28 mouse cellular contexts compared by ENCODE assay signal in genomic region chr9:29197046-29197445, GRCm38 (mm10).
DNase-seq lines count a peak whose midpoint lies in the region; ATAC-seq lines count a peak whose summit lies in the region.
"Had no signal": no experiment of that assay in that cellular context is flagged by ENCODE, and none has a peak within 500 bp of the region (broad histone marks: within the 10 kb centered on the region; RNA-seq: fewer than 3 reads in every experiment).

No protein-coding gene starts in this region.

- 62% methylated on average over 3 of the region's 3 CpGs for WGBS in forebrain, embryonic 14.5 days
- 45% methylated on average over 3 of the region's 3 CpGs for WGBS in forebrain, embryonic 15.5 days
- 64% methylated on average over 3 of the region's 3 CpGs for WGBS in neural tube, embryonic 15.5 days

- H3K36me3 ChIP-seq in forebrain, embryonic 14.5 days (ENCODE audit: control insufficient read depth, insufficient read depth, low read length) = no peaks in the 10 kb centered on the region
- no peaks in the 10 kb centered on the region for H3K36me3 ChIP-seq in forebrain, embryonic 15.5 days
- H3K36me3 ChIP-seq in neural tube, embryonic 15.5 days = no peaks in the 10 kb centered on the region
- H3K36me3 ChIP-seq: embryonic facial prominence, embryonic 13.5 days; forebrain, embryonic 10.5 days; hindbrain, embryonic 13.5 days; limb, embryonic 12.5 days; liver, embryonic 15.5 days; neural tube, embryonic 13.5 days had no signal

- no peak overlapping the region for H3K9ac ChIP-seq in forebrain, embryonic 14.5 days (ENCODE audit: low read length)
- H3K9ac ChIP-seq in forebrain, embryonic 15.5 days (replicated peaks) = no peak overlapping the region
- no peak overlapping the region for H3K9ac ChIP-seq in neural tube, embryonic 15.5 days (replicated peaks)
- H3K9ac ChIP-seq: embryonic facial prominence, embryonic 13.5 days; hindbrain, embryonic 13.5 days; limb, embryonic 12.5 days; liver, embryonic 15.5 days; lung, embryonic 14.5 days; neural tube, embryonic 13.5 days had no signal

- H3K4me2 ChIP-seq in forebrain, embryonic 14.5 days (ENCODE audit: low read length) = no peak overlapping the region
- H3K4me2 ChIP-seq in forebrain, embryonic 15.5 days (replicated peaks) = no peak overlapping the region
- no peak overlapping the region for H3K4me2 ChIP-seq in neural tube, embryonic 15.5 days
- H3K4me2 ChIP-seq: embryonic facial prominence, embryonic 13.5 days; heart, embryonic 11.5 days; hindbrain, embryonic 13.5 days; limb, embryonic 12.5 days; liver, embryonic 15.5 days; lung, embryonic 14.5 days; neural tube, embryonic 13.5 days had no signal

- H3K27me3 ChIP-seq in forebrain, embryonic 14.5 days (replicated peaks; ENCODE audit: control insufficient read depth, insufficient read depth, low read length) = no peaks in the 10 kb centered on the region
- no peaks in the 10 kb centered on the region for H3K27me3 ChIP-seq in forebrain, embryonic 15.5 days
- no peaks in the 10 kb centered on the region for H3K27me3 ChIP-seq in neural tube, embryonic 15.5 days (replicated peaks)
- H3K27me3 ChIP-seq: embryonic facial prominence, embryonic 13.5 days; hindbrain, embryonic 13.5 days; liver, embryonic 15.5 days; neural tube, embryonic 13.5 days had no signal

- H3K4me3 ChIP-seq in forebrain, embryonic 14.5 days (ENCODE audit: low read depth, low read length) = no peak overlapping the region
- H3K4me3 ChIP-seq in forebrain, embryonic 15.5 days = no peak overlapping the region
- no peak overlapping the region for H3K4me3 ChIP-seq in neural tube, embryonic 15.5 days (replicated peaks)
- H3K4me3 ChIP-seq: embryonic facial prominence, embryonic 13.5 days; forebrain, embryonic 10.5 days; gastrocnemius, adult 2 months; hindbrain, embryonic 13.5 days; limb, embryonic 12.5 days; liver, embryonic 15.5 days; neural tube, embryonic 13.5 days had no signal

- no peak overlapping the region; the same call in 1 of the 2 replicates for H3K27ac ChIP-seq in forebrain, embryonic 14.5 days (ENCODE audit: low read depth, low read length)
- H3K27ac ChIP-seq in forebrain, embryonic 15.5 days (replicated peaks) = no peak overlapping the region
- no peak overlapping the region for H3K27ac ChIP-seq in neural tube, embryonic 15.5 days (replicated peaks)
- H3K27ac ChIP-seq: embryonic facial prominence, embryonic 13.5 days; forebrain, embryonic 10.5 days; gastrocnemius, adult 2 months; hindbrain, embryonic 13.5 days; limb, embryonic 12.5 days; liver, embryonic 15.5 days; neural tube, embryonic 13.5 days had no signal

- peaks cover 13% of the 10 kb centered on the region for H3K4me1 ChIP-seq in forebrain, embryonic 14.5 days (ENCODE audit: control insufficient read depth, insufficient read depth, low read length)
- H3K4me1 ChIP-seq in forebrain, embryonic 15.5 days = peaks cover 19% of the 10 kb centered on the region
- peaks cover 20% of the 10 kb centered on the region for H3K4me1 ChIP-seq in neural tube, embryonic 15.5 days
- H3K4me1 ChIP-seq: liver, embryonic 15.5 days had no signal

- ATAC-seq in forebrain, embryonic 14.5 days = no peak
- ATAC-seq in forebrain, embryonic 15.5 days (replicated peaks) = no peak
- ATAC-seq in neural tube, embryonic 15.5 days (ENCODE audit: low FRiP score) = no peak
- ATAC-seq: activated CD4-positive, CD25-positive, alpha-beta regulatory T cell, adult 4 months; intestine, postnatal 0 days had no signal

- H3K9me3 ChIP-seq in forebrain, embryonic 14.5 days (replicated peaks; ENCODE audit: control insufficient read depth, low read length) = no peaks in the 10 kb centered on the region
- H3K9me3 ChIP-seq in forebrain, embryonic 15.5 days = no peaks in the 10 kb centered on the region
- H3K9me3 ChIP-seq in neural tube, embryonic 15.5 days (replicated peaks) = no peaks in the 10 kb centered on the region
- H3K9me3 ChIP-seq: embryonic facial prominence, embryonic 13.5 days; forebrain, embryonic 10.5 days; hindbrain, embryonic 13.5 days; limb, embryonic 12.5 days; liver, embryonic 15.5 days; neural tube, embryonic 13.5 days had no signal

- DNase-seq in forebrain, embryonic 14.5 days (ENCODE audit: low spot score) = peak; percentile 29
- DNase-seq in layer of hippocampus, adult 9-11 months = peak; percentile 31
- no peak for DNase-seq in layer of hippocampus, adult 18-20 months (ENCODE audit: low spot score in 2 of 2)
- DNase-seq in right cerebral cortex, adult 18-20 months = peak; percentile 31
- DNase-seq in right cerebral cortex, postnatal 14 days = no peak
- DNase-seq: adrenal gland, adult 2 months; adrenal gland, postnatal 36 days; B cell, adult 2 months; gastrocnemius, adult 2 months; gastrocnemius, postnatal 36 days; heart, adult 18-20 months; heart, postnatal 36 days; kidney, adult 9 months; kidney, postnatal 14 days; lung, embryonic 14.5 days; lung, postnatal 14 days; thymus, postnatal 4 days had no signal

Comparison
In these comparisons a context has a peak if more than half of its experiments do, and no peak if none do; other contexts are left out.
1. DNase-seq: peak in forebrain, embryonic 14.5 days (single experiment), layer of hippocampus, adult 9-11 months (single experiment) and right cerebral cortex, adult 18-20 months (single experiment); none in layer of hippocampus, adult 18-20 months (0 of 2) and right cerebral cortex, postnatal 14 days (single experiment).